Mouse (Mus musculus) thymus, postnatal 36 days (tissue): ENCODE measurements around the gene Olfr160.

Source experiments
- DNase-seq, 2 experiments: peaks; one replicate each; pipeline ENCODE4 v3.0.0; 2022; ENCODE audit warnings: mixed read lengths in 2 of 2

The Olfr160 gene

GRCm38 (mm10) chr9:37716150-37716549 lies at the start of gene Olfr160:
Gene Olfr160, minus strand, starts transcription at chr9:37716250.
- no peak for DNase-seq

GRCm38 (mm10) chr9:37762541-37762940 lies 46.5 kb upstream of the Olfr160 start:
- DNase-seq = no peak

- no peak for DNase-seq
Observed at GRCm38 (mm10) chr9:37761728-37762127, 45.7 kb upstream of the Olfr160 start.

- no peak for DNase-seq
Observed at GRCm38 (mm10) chr9:37752006-37752405, 36.0 kb upstream of the Olfr160 start.

GRCm38 (mm10) chr9:37751467-37751866 lies 35.4 kb upstream of the Olfr160 start:
- no peak for DNase-seq

GRCm38 (mm10) chr9:37750319-37751075 lies 34.4 kb upstream of the Olfr160 start:
- DNase-seq = no peak

- DNase-seq = no peak
Observed at GRCm38 (mm10) chr9:37744806-37745205, 28.8 kb upstream of the Olfr160 start, which contains the start of gene Olfr874. Gene Olfr874, plus strand, starts transcription at chr9:37745106.

GRCm38 (mm10) chr9:37734310-37734709 lies 18.3 kb upstream of the Olfr160 start:
- DNase-seq = no peak

GRCm38 (mm10) chr9:37689970-37690686 lies 25.9 kb downstream of the Olfr160 start:
- no peak for DNase-seq

GRCm38 (mm10) chr9:37687941-37688303 lies 28.1 kb downstream of the Olfr160 start:
- DNase-seq = no peak

- no peak for DNase-seq
Observed at GRCm38 (mm10) chr9:37687288-37687940, 28.6 kb downstream of the Olfr160 start.

- no peak for DNase-seq
Observed at GRCm38 (mm10) chr9:37681123-37681522, 34.9 kb downstream of the Olfr160 start.

GRCm38 (mm10) chr9:37675287-37675686 lies 40.8 kb downstream of the Olfr160 start:
- DNase-seq = no peak

GRCm38 (mm10) chr9:37670261-37670660 lies 45.8 kb downstream of the Olfr160 start:
- no peak for DNase-seq

GRCm38 (mm10) chr9:37669678-37670077 lies 46.4 kb downstream of the Olfr160 start:
- no peak for DNase-seq

- no peak for DNase-seq
Observed at GRCm38 (mm10) chr9:37669115-37669514, 46.9 kb downstream of the Olfr160 start, which contains the start of gene Panx3. Gene Panx3, minus strand, starts transcription at chr9:37669235.

- no peak for DNase-seq
Observed at GRCm38 (mm10) chr9:37666045-37666444, 50.0 kb downstream of the Olfr160 start.

GRCm38 (mm10) chr9:37664604-37665003 lies 51.4 kb downstream of the Olfr160 start:
- no peak for DNase-seq

- no peak for DNase-seq
Observed at GRCm38 (mm10) chr9:37663210-37663609, 52.8 kb downstream of the Olfr160 start.

GRCm38 (mm10) chr9:37659413-37659812 lies 56.6 kb downstream of the Olfr160 start:
- DNase-seq = no peak
